Mouse (Mus musculus) cerebellum, adult 11-12 months (tissue): ENCODE data around the gene Npr2.

Experiments
- DNase-seq: peaks from one replicate; pipeline ENCODE4 v3.0.0; 2022

Npr2 gene

DNA sequence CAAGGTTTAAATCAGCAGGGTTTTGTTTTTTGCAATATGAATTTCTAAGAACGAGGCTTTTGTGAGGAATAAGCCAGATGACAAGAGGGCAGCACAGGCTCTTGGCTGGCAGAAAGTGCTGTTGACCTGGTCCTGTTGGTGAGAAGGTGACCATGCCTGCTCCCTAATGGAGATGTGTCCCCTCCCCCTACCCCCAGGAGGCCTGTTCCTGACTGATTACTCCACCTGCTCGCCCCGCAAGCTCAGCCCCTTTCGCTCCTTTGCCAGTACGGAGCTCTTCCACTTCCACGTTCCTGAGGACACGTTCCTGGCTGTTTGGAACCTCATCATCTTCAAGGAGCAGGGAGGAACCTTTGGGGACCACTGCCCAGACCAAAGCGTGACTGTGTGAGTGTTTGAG lies 42.0 kb downstream of the Npr2 start:
- DNase-seq: no peak

DNA sequence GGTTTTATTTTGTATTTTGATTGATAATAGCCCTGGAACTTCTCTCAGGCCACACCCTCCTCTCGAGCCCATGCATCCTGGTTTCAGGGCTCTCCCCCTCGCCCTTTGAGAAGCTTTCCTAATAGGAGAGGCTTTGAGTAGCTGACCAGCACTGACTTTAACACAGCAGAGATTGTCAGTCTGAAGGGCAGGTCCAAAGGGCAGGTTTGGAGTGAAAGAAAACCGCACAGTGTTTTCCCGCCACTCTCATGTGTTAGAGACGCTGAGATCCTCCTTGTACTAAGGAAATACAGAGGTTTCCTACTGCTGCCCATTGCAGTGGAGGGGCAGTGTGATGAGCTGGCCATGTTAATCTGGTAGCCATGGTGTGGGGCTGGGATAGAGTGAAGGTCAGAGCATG lies 43.2 kb downstream of the Npr2 start:
- DNase-seq: no peak

DNA sequence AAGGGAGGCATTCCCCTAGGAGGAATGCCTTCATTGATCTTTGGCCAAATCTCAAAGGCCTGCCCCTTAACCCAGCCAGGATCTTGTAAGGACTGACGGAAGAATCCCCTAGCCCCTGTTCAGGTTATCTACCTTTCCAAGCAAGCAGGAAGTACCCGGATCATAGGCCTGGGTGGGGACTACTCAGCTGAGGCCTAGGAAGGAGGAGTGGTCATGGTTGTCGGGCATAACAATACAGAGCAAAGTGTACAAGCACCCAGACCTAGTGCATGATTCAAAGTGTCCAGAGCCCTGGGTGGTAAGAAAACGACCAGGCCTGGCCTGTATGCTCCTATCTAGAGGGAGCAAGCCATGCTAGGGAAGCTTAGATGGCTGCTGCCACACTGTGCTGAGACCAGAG lies 43.9 kb downstream of the Npr2 start:
- DNase-seq: no peak

GRCm38 (mm10) chr4:43678541-43678940 lies 46.8 kb downstream of the Npr2 start:
- DNase-seq: no peak

GRCm38 (mm10) chr4:43679416-43680043 lies 47.8 kb downstream of the Npr2 start:
- DNase-seq: no peak

GRCm38 (mm10) chr4:43690021-43690420 lies 58.3 kb downstream of the Npr2 start:
- DNase-seq: no peak

GRCm38 (mm10) chr4:43691026-43691425 lies 59.3 kb downstream of the Npr2 start:
- no peak for DNase-seq

DNA sequence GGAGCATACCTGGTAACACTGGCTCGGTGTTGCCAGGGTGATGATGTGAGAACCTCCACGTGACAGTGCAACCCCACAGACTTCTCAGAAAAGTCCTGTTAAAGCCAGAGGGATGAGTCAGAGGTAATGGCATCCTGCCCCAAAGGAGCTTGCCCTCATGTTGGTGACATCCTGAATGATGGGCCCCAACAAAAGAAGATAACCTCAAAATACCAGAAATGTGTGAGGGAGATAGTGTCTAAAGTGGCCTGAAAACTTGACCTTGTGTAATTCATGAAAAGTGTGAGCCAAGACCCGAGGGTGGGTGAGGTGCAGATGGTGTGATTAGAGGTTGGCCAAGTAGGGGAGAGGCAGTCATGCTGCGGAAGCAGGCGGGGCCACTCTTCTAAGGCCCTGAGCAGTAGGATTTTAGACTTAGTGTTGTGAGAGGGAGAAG lies 62.1 kb downstream of the Npr2 start:
- DNase-seq: no peak

DNA sequence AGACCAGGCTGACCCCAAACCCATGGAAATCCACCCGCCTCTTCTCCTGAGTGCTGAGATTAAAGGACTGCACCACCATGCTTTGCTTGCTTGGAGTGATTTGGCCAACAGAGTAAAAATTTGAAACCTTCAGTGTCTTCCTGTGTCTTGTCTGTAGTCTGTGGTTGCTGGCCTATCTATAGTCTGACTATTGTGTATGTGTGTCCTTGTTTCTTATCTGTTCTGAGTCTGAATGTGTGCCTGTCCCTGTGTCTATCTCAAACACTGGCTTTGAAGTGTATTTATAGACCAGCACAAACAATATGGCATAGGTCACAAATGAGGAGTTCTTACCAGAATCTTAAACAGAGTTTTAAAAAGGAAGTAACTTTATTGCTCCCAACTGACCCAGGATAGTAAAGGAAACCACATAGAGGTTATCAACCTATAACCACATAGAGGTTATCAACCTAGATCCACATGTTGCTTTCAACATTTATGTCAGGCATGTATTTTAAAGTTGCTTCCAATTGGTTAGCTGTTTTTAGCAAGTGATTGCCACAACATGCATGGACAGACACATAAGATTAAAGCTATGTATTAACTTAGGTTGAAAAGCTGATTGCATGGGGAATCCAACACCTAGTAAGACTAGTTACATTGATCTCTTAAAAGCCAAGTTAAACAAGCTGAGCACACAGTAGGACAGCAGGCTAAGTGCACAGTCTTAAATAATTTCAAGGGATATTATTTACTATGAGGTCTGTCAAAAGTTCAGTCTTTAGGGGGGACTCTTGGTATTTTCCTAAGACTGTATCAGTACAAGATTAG lies 62.9 kb downstream of the Npr2 start:
- DNase-seq: no peak

DNA sequence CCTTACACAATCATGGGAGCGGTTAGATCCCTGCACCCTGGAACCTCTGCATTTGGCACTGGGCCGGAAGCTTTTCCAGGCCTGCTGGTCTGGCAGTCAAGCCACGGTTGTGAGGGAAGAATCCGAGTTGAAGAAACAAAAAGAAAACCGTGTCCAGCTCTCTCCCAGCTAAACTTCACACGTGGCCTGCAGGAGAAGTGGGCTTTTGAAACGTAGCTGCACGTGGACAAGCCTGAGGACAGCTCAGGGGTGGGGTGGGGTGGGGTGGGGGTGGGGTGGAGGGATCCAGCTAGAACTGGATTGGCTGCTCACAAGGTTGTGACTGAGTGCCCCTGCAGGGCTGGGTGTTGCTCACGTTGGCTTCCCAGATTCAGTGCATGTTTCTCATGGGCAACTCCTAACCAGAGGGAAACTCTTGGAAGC lies 63.5 kb downstream of the Npr2 start:
- no peak for DNase-seq

DNA sequence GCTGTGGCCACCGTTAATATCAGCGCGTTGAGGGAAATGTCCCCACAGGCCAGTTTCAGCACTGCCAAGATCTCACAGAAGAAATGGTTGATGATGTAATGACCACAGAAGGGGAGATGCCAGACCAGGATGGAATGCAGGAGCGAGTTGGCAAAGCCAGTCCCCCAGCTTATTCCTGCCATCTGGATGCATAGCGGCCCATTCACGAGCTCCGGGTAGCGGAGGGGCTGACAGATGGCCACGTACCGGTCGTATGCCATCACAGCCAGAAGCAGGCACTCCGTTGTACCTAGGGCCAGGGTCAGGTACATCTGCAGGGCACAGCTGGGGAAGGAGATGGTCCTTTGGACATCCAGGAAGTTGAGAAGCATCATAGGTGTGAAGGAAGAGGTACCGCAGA lies 64.8 kb downstream of the Npr2 start:
- DNase-seq: peak; percentile 63

- DNase-seq: no peak
Observed at GRCm38 (mm10) chr4:43700707-43701106, 69.0 kb downstream of the Npr2 start, which contains the start of gene Olfr70. TSS of gene Olfr70 (minus strand) at chr4:43700807.
